Mouse (Mus musculus): Measurements from ENCODE around the gene Lmod3. TPM values are rescaled to one million over a fixed set of nuclear protein-coding genes. Genes with fewer than 3 reads are reported as not detected.
"Not testable (repeated sequence)": the region's sequence is repeated elsewhere in the genome, so short reads cannot be mapped to it uniquely, and the experiment has no call there.

Gene Lmod3
- polyA plus RNA-seq, 1 experiment from 2014 or later: 0.69 TPM

DNA sequence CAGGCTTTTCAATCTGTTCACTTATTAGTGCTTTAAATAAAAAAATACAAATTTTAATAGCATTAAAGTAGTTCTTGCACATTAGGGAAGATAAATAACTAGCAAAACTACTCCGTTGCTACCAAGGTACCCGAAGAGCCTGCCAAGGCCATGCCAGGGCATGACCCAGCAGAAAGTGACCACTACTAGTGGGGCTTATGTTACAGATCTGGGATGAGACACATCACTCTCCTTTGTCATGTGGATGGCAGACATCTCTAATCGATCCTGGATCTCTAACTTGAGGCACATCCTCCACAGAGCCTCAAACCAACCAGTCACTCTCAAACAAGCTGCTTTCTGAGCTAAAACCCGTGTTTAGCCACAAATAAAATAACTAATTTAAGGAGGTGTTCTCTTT lies 14.1 kb upstream of the Lmod3 start:
- Histone ChIP-seq H3K36me3 (ENCODE audit: control insufficient read depth, insufficient read depth, low read length) (no peaks in the 10 kb centered on the region), H3K27me3 (ENCODE audit: control insufficient read depth, insufficient read depth, low read depth, low read length) (no peaks in the 10 kb centered on the region), H3K4me3 (ENCODE audit: low read length) (no peak overlapping the region), H3K27ac (ENCODE audit: low read length) (no peak overlapping the region), H3K4me1 (replicated peaks; ENCODE audit: control insufficient read depth, insufficient read depth, low read length) (no peaks in the 10 kb centered on the region), H3K9me3 (ENCODE audit: control insufficient read depth, low read length) (no peaks in the 10 kb centered on the region), H3K9ac (ENCODE audit: low read length) (no peak overlapping the region), H3K4me2 (ENCODE audit: low read depth, low read length) (no peak overlapping the region)
- WGBS: 65% methylated on average over 4 of the region's 4 CpGs
- ATAC-seq (ENCODE audit: low read depth): no peak

DNA sequence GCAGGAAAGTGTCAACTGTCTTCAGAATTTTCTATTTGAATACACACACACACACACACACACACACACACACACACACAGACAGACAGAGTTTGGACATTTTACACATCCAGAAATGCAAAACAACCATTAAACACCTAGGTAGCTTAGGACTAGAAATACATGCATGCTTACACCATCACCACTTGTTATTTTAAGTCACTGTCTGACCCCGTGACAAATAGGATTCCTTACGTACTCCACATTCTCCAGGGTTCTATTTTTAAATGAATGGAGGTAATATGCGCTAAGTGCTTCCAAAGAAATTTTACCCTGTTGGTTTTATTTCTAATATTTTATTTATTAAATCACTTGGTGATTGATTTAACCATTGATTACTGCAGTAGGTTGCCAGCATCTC lies 13.1 kb upstream of the Lmod3 start:
- Histone ChIP-seq H3K9ac (ENCODE audit: low read length) (no peak overlapping the region), H3K4me3 (ENCODE audit: low read length) (no peak overlapping the region), H3K4me2 (ENCODE audit: low read depth, low read length) (no peak overlapping the region), H3K4me1 (replicated peaks; ENCODE audit: control insufficient read depth, insufficient read depth, low read length) (no peaks in the 10 kb centered on the region), H3K27ac (ENCODE audit: low read length) (no peak overlapping the region), H3K9me3 (ENCODE audit: control insufficient read depth, low read length) (no peaks in the 10 kb centered on the region), H3K36me3 (ENCODE audit: control insufficient read depth, insufficient read depth, low read length) (no peaks in the 10 kb centered on the region), H3K27me3 (ENCODE audit: control insufficient read depth, insufficient read depth, low read depth, low read length) (no peaks in the 10 kb centered on the region)
- no peak for ATAC-seq (ENCODE audit: low read depth)
- 69% methylated on average over 3 of the region's 3 CpGs for WGBS

DNA sequence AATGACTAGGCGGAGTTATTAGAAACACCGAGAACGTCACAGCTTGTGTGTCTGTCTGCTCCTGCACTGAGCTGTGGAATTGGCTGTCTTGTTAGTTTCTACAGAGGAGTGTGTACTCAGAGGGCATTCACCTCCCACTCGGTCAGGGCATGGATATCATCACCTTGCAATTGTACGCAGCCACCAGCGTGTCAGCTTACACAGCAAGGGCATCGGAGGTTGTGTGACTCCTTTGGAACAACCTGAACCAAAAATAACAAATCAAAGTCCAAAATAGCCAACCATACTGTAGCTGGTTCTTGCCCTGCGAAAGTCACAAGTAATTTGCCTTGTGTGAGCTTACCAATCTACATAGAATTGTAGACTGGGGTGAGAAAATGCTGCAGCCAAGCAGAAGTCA lies 12.7 kb upstream of the Lmod3 start:
- no peaks in the 10 kb centered on the region for H3K4me1 ChIP-seq (replicated peaks; ENCODE audit: control insufficient read depth, insufficient read depth, low read length)
- no peak overlapping the region for H3K4me3 ChIP-seq (ENCODE audit: low read length)
- H3K27me3 ChIP-seq (ENCODE audit: control insufficient read depth, insufficient read depth, low read depth, low read length): no peaks in the 10 kb centered on the region
- no peaks in the 10 kb centered on the region for H3K36me3 ChIP-seq (ENCODE audit: control insufficient read depth, insufficient read depth, low read length)
- ATAC-seq (ENCODE audit: low read depth): no peak
- no peaks in the 10 kb centered on the region for H3K9me3 ChIP-seq (ENCODE audit: control insufficient read depth, low read length)
- 55% methylated on average over 8 of the region's 8 CpGs for WGBS
- no peak overlapping the region for H3K27ac ChIP-seq (ENCODE audit: low read length)
- no peak overlapping the region for H3K9ac ChIP-seq (ENCODE audit: low read length)
- no peak overlapping the region for H3K4me2 ChIP-seq (ENCODE audit: low read depth, low read length)

DNA sequence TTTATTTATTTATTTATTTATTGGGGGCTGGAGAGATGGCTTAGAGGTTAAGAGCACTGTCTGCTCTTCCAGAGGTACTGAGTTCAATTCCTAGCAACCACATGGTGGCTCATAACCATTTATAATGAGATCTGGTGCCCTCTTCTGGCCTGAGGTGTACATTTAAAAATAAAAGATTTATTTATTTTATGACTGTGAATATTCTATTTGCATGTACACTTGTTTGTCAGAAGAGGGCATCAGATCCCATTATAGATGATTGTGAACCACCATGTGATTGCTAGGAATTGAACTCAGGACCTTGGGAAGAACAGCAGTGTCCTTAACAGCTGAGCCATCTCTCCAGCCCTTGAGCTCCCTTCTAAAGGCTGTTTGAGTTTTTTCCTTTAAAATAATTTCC lies 11.2 kb upstream of the Lmod3 start:
- not testable (repeated sequence) for H3K4me2 ChIP-seq (ENCODE audit: low read depth, low read length); H3K27ac ChIP-seq (ENCODE audit: low read length); ATAC-seq (ENCODE audit: low read depth); H3K9me3 ChIP-seq (ENCODE audit: control insufficient read depth, low read length); H3K4me1 ChIP-seq (replicated peaks; ENCODE audit: control insufficient read depth, insufficient read depth, low read length); H3K36me3 ChIP-seq (ENCODE audit: control insufficient read depth, insufficient read depth, low read length); H3K4me3 ChIP-seq (ENCODE audit: low read length); H3K9ac ChIP-seq (ENCODE audit: low read length); H3K27me3 ChIP-seq (ENCODE audit: control insufficient read depth, insufficient read depth, low read depth, low read length)

DNA sequence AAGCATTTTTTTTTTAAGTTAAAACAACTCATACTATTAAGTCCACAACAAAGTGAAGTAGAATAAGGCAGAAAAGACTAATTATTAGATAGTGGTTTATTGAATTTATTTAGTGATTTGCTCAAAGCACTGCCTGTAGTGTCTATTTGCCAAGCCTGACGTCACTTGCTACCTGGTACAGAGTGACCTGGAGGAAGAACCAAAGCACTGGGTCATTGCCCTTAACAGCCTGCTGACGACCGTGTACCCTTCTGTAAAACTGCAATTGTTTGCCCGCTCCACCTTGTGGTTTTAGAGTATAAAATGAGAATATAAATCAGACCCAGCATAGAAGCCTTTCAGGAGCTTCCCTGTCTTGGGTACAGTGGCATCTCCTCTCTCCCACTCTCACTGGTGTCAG lies 9.7 kb upstream of the Lmod3 start:
- WGBS: 61% methylated on average over 4 of the region's 4 CpGs
- H3K9ac ChIP-seq (ENCODE audit: low read length): no peak overlapping the region
- ATAC-seq (ENCODE audit: low read depth): no peak
- H3K27me3 ChIP-seq (ENCODE audit: control insufficient read depth, insufficient read depth, low read depth, low read length): no peaks in the 10 kb centered on the region
- H3K27ac ChIP-seq (ENCODE audit: low read length): no peak overlapping the region
- H3K36me3 ChIP-seq (ENCODE audit: control insufficient read depth, insufficient read depth, low read length): no peaks in the 10 kb centered on the region
- H3K4me3 ChIP-seq (ENCODE audit: low read length): no peak overlapping the region
- H3K4me2 ChIP-seq (ENCODE audit: low read depth, low read length): no peak overlapping the region
- H3K9me3 ChIP-seq (ENCODE audit: control insufficient read depth, low read length): no peaks in the 10 kb centered on the region
- no peaks in the 10 kb centered on the region for H3K4me1 ChIP-seq (replicated peaks; ENCODE audit: control insufficient read depth, insufficient read depth, low read length)

DNA sequence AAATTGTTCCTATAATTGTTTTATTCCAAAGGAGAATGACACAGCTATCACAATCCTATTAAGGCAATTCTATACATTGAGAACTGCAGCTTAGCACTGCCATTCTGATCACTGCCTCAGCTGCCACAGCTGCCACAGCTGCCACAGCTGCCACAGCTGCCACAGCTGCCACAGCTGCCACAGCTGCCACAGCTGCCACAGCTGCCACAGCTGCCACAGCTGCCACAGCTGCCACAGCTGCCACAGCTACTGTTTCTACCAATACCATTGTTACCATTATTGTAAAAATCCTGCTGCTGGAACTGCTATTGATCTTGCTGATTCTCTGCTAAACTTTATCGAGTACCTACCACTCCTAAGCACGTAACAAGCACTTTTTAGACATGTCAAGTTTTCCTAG lies 7.4 kb upstream of the Lmod3 start:
- not testable (repeated sequence) for H3K9me3 ChIP-seq (ENCODE audit: control insufficient read depth, low read length); ATAC-seq (ENCODE audit: low read depth); H3K27me3 ChIP-seq (ENCODE audit: control insufficient read depth, insufficient read depth, low read depth, low read length); H3K4me1 ChIP-seq (replicated peaks; ENCODE audit: control insufficient read depth, insufficient read depth, low read length); H3K36me3 ChIP-seq (ENCODE audit: control insufficient read depth, insufficient read depth, low read length); H3K4me3 ChIP-seq (ENCODE audit: low read length); H3K9ac ChIP-seq (ENCODE audit: low read length); H3K4me2 ChIP-seq (ENCODE audit: low read depth, low read length); H3K27ac ChIP-seq (ENCODE audit: low read length)
- 87% methylated on average over 2 of the region's 2 CpGs for WGBS

DNA sequence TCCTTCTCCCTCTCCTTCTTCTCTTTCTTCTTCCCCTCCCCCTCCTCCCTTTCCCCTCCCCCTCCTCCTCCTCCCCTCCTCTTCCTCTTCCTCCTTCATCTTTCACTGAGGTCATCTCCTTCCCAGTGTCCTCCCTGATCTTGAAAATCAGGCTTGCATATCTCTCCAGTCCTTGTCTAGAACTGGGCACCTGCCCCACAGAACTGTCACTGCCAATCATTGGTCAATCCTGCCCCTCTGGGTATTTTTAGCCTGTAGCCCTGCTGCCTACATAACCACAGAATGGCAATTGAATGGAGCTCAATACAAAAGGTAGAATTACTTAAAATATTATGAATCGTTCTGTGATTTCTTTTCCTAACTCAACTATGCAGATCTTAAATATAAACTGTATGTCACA lies 5.9 kb upstream of the Lmod3 start:
- Histone ChIP-seq H3K27ac (ENCODE audit: low read length) (no peak overlapping the region), H3K9ac (ENCODE audit: low read length) (no peak overlapping the region), H3K4me3 (ENCODE audit: low read length) (no peak overlapping the region), H3K4me1 (replicated peaks; ENCODE audit: control insufficient read depth, insufficient read depth, low read length) (no peaks in the 10 kb centered on the region), H3K36me3 (ENCODE audit: control insufficient read depth, insufficient read depth, low read length) (no peaks in the 10 kb centered on the region), H3K9me3 (ENCODE audit: control insufficient read depth, low read length) (no peaks in the 10 kb centered on the region), H3K4me2 (ENCODE audit: low read depth, low read length) (no peak overlapping the region), H3K27me3 (ENCODE audit: control insufficient read depth, insufficient read depth, low read depth, low read length) (no peaks in the 10 kb centered on the region)
- ATAC-seq (ENCODE audit: low read depth): no peak
- WGBS: 77% methylated on average over 1 of the region's 1 CpGs

DNA sequence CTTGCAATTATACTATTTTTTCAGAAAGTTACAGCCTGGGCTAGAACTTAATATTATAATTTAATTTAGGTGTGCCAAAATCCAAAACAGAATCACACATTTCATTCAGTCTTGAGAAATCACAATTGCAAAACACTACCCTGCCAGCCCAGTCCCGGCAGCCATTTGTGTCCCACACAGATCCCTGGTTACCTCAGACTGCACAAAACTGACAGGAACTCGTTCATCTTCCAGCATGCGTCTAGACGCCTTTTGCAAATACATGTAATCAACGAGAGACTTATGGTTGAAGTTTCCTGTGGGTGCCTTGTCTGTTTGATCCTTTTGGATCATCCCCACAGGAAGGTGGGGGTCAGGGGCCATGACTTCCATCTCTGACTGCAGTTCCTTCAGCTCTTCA lies 473 bp downstream of the Lmod3 start:
- H3K27ac ChIP-seq (ENCODE audit: low read length): no peak overlapping the region
- ATAC-seq (ENCODE audit: low read depth): no peak
- H3K9me3 ChIP-seq (ENCODE audit: control insufficient read depth, low read length): no peaks in the 10 kb centered on the region
- no peaks in the 10 kb centered on the region for H3K36me3 ChIP-seq (ENCODE audit: control insufficient read depth, insufficient read depth, low read length)
- no peak overlapping the region for H3K4me2 ChIP-seq (ENCODE audit: low read depth, low read length)
- WGBS: 19% methylated on average over 5 of the region's 5 CpGs
- H3K27me3 ChIP-seq (ENCODE audit: control insufficient read depth, insufficient read depth, low read depth, low read length): no peaks in the 10 kb centered on the region
- H3K4me3 ChIP-seq (ENCODE audit: low read length): no peak overlapping the region
- peaks cover 8% of the 10 kb centered on the region; the same call in 1 of the 2 replicates for H3K4me1 ChIP-seq (replicated peaks; ENCODE audit: control insufficient read depth, insufficient read depth, low read length)
- H3K9ac ChIP-seq (ENCODE audit: low read length): no peak overlapping the region

DNA sequence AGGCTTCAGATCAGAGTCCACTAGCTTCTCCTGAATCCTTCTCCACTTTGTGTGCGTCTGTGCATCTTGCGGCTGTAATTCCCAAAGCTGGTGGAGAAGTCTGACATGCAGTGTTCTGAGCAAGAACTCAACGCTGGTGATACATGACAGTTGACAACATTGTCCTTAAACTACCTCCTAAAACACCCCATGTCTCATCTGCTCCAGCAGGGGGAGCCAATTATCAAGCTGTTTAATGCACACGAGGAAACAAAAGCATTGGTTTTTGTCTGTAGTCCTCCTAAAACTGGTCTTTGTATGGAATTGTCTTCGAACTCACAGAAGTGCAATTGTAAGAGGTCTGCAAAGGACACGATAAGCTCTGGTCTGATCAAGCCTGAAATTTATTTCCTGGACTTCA lies 1.6 kb downstream of the Lmod3 start:
- Histone ChIP-seq H3K4me3 (ENCODE audit: low read length) (no peak overlapping the region), H3K27ac (ENCODE audit: low read length) (no peak overlapping the region), H3K36me3 (ENCODE audit: control insufficient read depth, insufficient read depth, low read length) (no peaks in the 10 kb centered on the region), H3K27me3 (ENCODE audit: control insufficient read depth, insufficient read depth, low read depth, low read length) (no peaks in the 10 kb centered on the region), H3K9me3 (ENCODE audit: control insufficient read depth, low read length) (no peaks in the 10 kb centered on the region), H3K4me1 (replicated peaks; ENCODE audit: control insufficient read depth, insufficient read depth, low read length) (peaks cover 8% of the 10 kb centered on the region; the same call in 1 of the 2 replicates), H3K9ac (ENCODE audit: low read length) (no peak overlapping the region), H3K4me2 (ENCODE audit: low read depth, low read length) (no peak overlapping the region)
- 39% methylated on average over 6 of the region's 6 CpGs for WGBS
- no peak for ATAC-seq (ENCODE audit: low read depth)

DNA sequence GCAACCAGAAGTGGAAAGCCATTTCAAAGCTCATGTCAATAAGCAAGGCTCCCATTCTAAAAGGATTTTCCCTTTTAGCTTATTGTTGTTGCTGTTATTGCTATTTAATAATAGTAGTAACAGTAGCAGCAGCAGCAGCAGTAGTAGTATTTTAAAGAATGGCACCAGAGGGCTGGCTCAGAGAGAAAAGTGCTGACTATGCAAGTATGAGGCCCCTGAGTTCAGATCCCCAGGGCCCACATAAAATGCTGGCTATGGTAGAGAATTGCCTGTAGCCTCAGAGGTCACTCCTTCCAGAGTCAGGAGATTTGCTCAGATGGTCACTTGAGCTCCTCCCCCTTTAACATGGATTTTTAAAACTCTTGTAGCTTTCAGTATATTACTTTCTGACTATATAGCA lies 7.4 kb downstream of the Lmod3 start:
- Histone ChIP-seq H3K27me3 (ENCODE audit: control insufficient read depth, insufficient read depth, low read depth, low read length) (no peaks in the 10 kb centered on the region), H3K9ac (ENCODE audit: low read length) (no peak overlapping the region), H3K4me1 (replicated peaks; ENCODE audit: control insufficient read depth, insufficient read depth, low read length) (no peaks in the 10 kb centered on the region), H3K4me2 (ENCODE audit: low read depth, low read length) (no peak overlapping the region), H3K9me3 (ENCODE audit: control insufficient read depth, low read length) (no peaks in the 10 kb centered on the region), H3K36me3 (ENCODE audit: control insufficient read depth, insufficient read depth, low read length) (no peaks in the 10 kb centered on the region), H3K4me3 (ENCODE audit: low read length) (no peak overlapping the region), H3K27ac (ENCODE audit: low read length) (no peak overlapping the region)
- no peak for ATAC-seq (ENCODE audit: low read depth)

Data from lung, embryonic 16.5 days (tissue).